ENCODE assay signal across 25 mouse cellular contexts in the genomic region with DNA sequence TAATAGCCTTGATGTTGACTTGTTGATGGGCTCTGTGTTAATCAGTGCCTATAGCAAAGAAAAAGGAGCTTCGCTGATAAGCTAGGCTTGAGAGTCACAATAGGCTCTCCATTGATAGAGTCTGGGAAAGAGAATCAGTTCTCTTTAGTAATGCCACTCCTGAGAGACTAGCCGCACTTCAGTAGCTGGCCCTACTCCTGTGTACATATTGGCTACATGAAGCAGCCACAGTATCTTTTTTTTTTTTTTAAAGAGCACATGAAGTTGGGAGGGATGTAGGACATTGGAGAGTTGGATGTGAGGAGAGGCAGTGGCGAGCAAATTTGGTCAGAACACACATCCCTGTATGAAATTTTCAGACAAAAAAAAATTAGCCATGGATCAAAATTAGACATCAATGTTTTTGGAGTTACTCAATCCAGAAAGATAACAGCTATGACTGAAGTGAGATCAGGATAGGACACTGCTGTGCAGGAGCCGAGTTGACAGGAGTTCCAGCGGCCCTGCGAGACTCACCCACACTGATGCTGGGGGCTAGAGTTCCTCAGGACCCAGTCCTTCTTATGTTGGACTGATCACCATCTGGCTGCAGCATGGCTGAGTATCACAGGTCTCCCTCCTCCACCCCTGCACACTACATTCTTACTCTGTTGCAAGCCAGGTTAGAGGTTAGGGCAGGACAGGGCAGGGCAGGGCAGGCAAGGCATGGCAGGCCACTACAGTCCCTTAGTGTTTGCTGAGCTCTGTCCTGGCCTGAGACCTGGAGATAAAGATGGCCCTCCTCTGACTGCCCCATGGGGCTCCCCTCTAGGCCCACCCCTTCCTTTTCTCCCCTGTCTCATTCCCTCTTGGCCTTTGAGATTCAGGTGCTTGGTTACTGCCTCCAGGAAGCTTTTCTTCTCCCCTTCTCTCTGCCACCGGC. TPM values are rescaled to one million over a fixed set of nuclear protein-coding genes. Genes with fewer than 3 reads are reported as not detected.
DNase-seq lines count a peak whose midpoint lies in the region; ATAC-seq and TF ChIP-seq lines count a peak whose summit lies in the region.
"Had no signal": no experiment of that assay in that cellular context is flagged by ENCODE, and none has a peak within 500 bp of the region (broad histone marks: within the 10 kb centered on the region; RNA-seq: fewer than 3 reads in every experiment).

No protein-coding gene starts in this region.

- H3K9ac ChIP-seq in liver, embryonic 13.5 days, result peak overlapping the region; percentile 52
- H3K9ac ChIP-seq in lung, embryonic 15.5 days, result no peak overlapping the region
- H3K9ac ChIP-seq: heart, embryonic 13.5 days; midbrain, embryonic 15.5 days had no signal

- TF ChIP-seq CTCF in lung, adult 2 months (IDR thresholded peaks at IDR 0.05; ENCODE audit: insufficient read depth, low read length), result no peak

- TF ChIP-seq POLR2A in lung, adult 2 months (IDR thresholded peaks at IDR 0.05; ENCODE audit: borderline replicate concordance, extremely low read depth, low read depth, low read length), result no peak

- peak overlapping the region; percentile 48 for H3K4me2 ChIP-seq in liver, embryonic 13.5 days
- no peak overlapping the region for H3K4me2 ChIP-seq in lung, embryonic 15.5 days
- H3K4me2 ChIP-seq: heart, embryonic 13.5 days; midbrain, embryonic 15.5 days had no signal

- no peaks in the 10 kb centered on the region for H3K36me3 ChIP-seq in liver, embryonic 13.5 days
- H3K36me3 ChIP-seq in lung, embryonic 15.5 days, result no peaks in the 10 kb centered on the region
- H3K36me3 ChIP-seq: embryonic facial prominence, embryonic 10.5 days; G1E; heart, embryonic 13.5 days; midbrain, embryonic 15.5 days had no signal

- H3K9me3 ChIP-seq in liver, embryonic 13.5 days (replicated peaks), result no peaks in the 10 kb centered on the region
- H3K9me3 ChIP-seq in lung, embryonic 15.5 days, result no peaks in the 10 kb centered on the region
- H3K9me3 ChIP-seq: embryonic facial prominence, embryonic 10.5 days; heart, embryonic 13.5 days; midbrain, embryonic 15.5 days had no signal

- DNase-seq in lung, adult 18-20 months, result peak; percentile 42 to 57
- DNase-seq in lung, adult 2 months, result no peak
- no peak for DNase-seq in liver, embryonic 13.5 days
- no peak for DNase-seq in layer of hippocampus, postnatal 14 days (ENCODE audit: low spot score in 2 of 2)
- DNase-seq in cerebellum, adult 11-12 months, result no peak
- no peak for DNase-seq in B cell, adult 2 months
- DNase-seq: cerebellum, adult 11 months; cerebellum, postnatal 36 days; kidney, adult 9 months; layer of hippocampus, postnatal 36 days; thymus, adult 2 months had no signal

- H3K27me3 ChIP-seq in liver, embryonic 13.5 days, result no peaks in the 10 kb centered on the region
- H3K27me3 ChIP-seq in lung, embryonic 15.5 days, result no peaks in the 10 kb centered on the region
- H3K27me3 ChIP-seq: heart, embryonic 13.5 days; midbrain, embryonic 15.5 days had no signal

- 67% methylated on average over 7 of the region's 7 CpGs for WGBS in lung, adult 2 months
- whole genome bisulfite sequencing in liver, embryonic 13.5 days (ENCODE audit: insufficient replicate concordance), result 68% methylated on average over 7 of the region's 7 CpGs
- 46% methylated on average over 7 of the region's 7 CpGs for WGBS in lung, embryonic 15.5 days

- no peak overlapping the region for H3K4me3 ChIP-seq in lung, adult 2 months (replicated peaks; ENCODE audit: extremely low read depth, low read depth, low read length)
- H3K4me3 ChIP-seq in liver, embryonic 13.5 days (replicated peaks), result peak overlapping the region; percentile 47
- no peak overlapping the region for H3K4me3 ChIP-seq in lung, embryonic 15.5 days
- H3K4me3 ChIP-seq: embryonic facial prominence, embryonic 10.5 days; heart, embryonic 13.5 days; midbrain, embryonic 15.5 days had no signal

- no peaks in the 10 kb centered on the region; the same call in 1 of the 2 replicates for H3K4me1 ChIP-seq in lung, adult 2 months (ENCODE audit: control insufficient read depth, insufficient read depth, low read length)
- peaks cover 3% of the 10 kb centered on the region; the same call in 1 of the 2 replicates for H3K4me1 ChIP-seq in liver, embryonic 13.5 days (replicated peaks)
- peaks cover 6% of the 10 kb centered on the region; the same call in 1 of the 2 replicates for H3K4me1 ChIP-seq in lung, embryonic 15.5 days
- H3K4me1 ChIP-seq: embryonic facial prominence, embryonic 10.5 days; heart, embryonic 13.5 days; midbrain, embryonic 15.5 days had no signal

- peak; percentile 64 for ATAC-seq in liver, embryonic 13.5 days (ENCODE audit: low read depth)
- ATAC-seq in lung, embryonic 15.5 days (ENCODE audit: borderline replicate concordance, extremely low read depth, low FRiP score, low TSS enrichment), result peak; percentile 31
- ATAC-seq: CD4-positive, CD25-positive, alpha-beta regulatory T cell, adult 4 months; forebrain, embryonic 16.5 days; midbrain, embryonic 15.5 days had no signal

- H3K27ac ChIP-seq in liver, embryonic 13.5 days, result peak overlapping the region; percentile 73
- H3K27ac ChIP-seq in lung, embryonic 15.5 days, result no peak overlapping the region
- H3K27ac ChIP-seq: embryonic facial prominence, embryonic 10.5 days; heart, embryonic 13.5 days; midbrain, embryonic 15.5 days had no signal

RNA-seq across cellular contexts. Expression of a gene that starts 1.6 kb away (rescaled TPM):
- polyA plus RNA-seq in lung, adult 2 months (2012; rRNA removed), result 0.07 TPM in 1 of 2 replicates, not detected in the other
- 1,289 and 1,494 TPM in 2 replicates for polyA plus RNA-seq in liver, embryonic 13.5 days (2015; fragmentation: Nextera tagmentation; extraction: Ambion mirVana)
- polyA plus RNA-seq in lung, embryonic 15.5 days (2015; fragmentation: Nextera tagmentation; extraction: Ambion mirVana), result 1.4 and 10.7 TPM in 2 replicates
- total RNA-seq in layer of hippocampus, postnatal 14 days (2021), result not detected
- total RNA-seq: G1E; gastrocnemius, adult 18-20 months; hematopoietic stem cell, adult 5-6 weeks; layer of hippocampus, postnatal 36 days; left cerebral cortex, postnatal 36 days had no signal
- polyA plus RNA-seq: CD4-positive, CD25-positive, alpha-beta regulatory T cell, adult 4 months; embryonic facial prominence, embryonic 10.5 days; forebrain, embryonic 16.5 days; G1E; large intestine, adult 2 months; midbrain, embryonic 15.5 days; small intestine, adult 2 months; thymus, adult 2 months had no signal

RNA-seq across cellular contexts. Expression of a gene that starts 20.6 kb away (rescaled TPM):
- not detected in 2 replicates for polyA plus RNA-seq in lung, adult 2 months (2012; rRNA removed)
- 0.08 and 0.10 TPM in 2 replicates for polyA plus RNA-seq in liver, embryonic 13.5 days (2015; fragmentation: Nextera tagmentation; extraction: Ambion mirVana)
- polyA plus RNA-seq in lung, embryonic 15.5 days (2015; fragmentation: Nextera tagmentation; extraction: Ambion mirVana), result not detected in 2 replicates
- total RNA-seq in layer of hippocampus, postnatal 14 days (2021), result not detected
- total RNA-seq: G1E; gastrocnemius, adult 18-20 months; hematopoietic stem cell, adult 5-6 weeks; layer of hippocampus, postnatal 36 days; left cerebral cortex, postnatal 36 days had no signal
- polyA plus RNA-seq: brain, embryonic 14.5 days; CD4-positive, CD25-positive, alpha-beta regulatory T cell, adult 4 months; embryonic facial prominence, embryonic 10.5 days; forebrain, embryonic 16.5 days; G1E; heart, embryonic 13.5 days; midbrain, embryonic 15.5 days; small intestine, adult 2 months; thymus, adult 2 months had no signal

RNA-seq across cellular contexts. Expression of a gene that starts 24.1 kb away (rescaled TPM):
- polyA plus RNA-seq in lung, adult 2 months (2012; rRNA removed), result 0.10 and 0.22 TPM in 2 replicates
- 31.6 and 35.6 TPM in 2 replicates for polyA plus RNA-seq in liver, embryonic 13.5 days (2015; fragmentation: Nextera tagmentation; extraction: Ambion mirVana)
- 0.19 and 0.24 TPM in 2 replicates for polyA plus RNA-seq in lung, embryonic 15.5 days (2015; fragmentation: Nextera tagmentation; extraction: Ambion mirVana)
- under 1 TPM in 1 of 2 experiments, not detected in 1; 0.09 TPM for total RNA-seq in layer of hippocampus, postnatal 14 days (2021)
- total RNA-seq: hematopoietic stem cell, adult 5-6 weeks; layer of hippocampus, postnatal 36 days; left cerebral cortex, postnatal 36 days had no signal
- polyA plus RNA-seq: brain, embryonic 14.5 days; CD4-positive, CD25-positive, alpha-beta regulatory T cell, adult 4 months; embryonic facial prominence, embryonic 10.5 days; G1E; gonadal fat pad, adult 2 months; small intestine, adult 2 months had no signal

RNA-seq across cellular contexts. Expression of a gene that starts 39.9 kb away (rescaled TPM):
- not detected in 2 replicates for polyA plus RNA-seq in lung, adult 2 months (2012; rRNA removed)
- polyA plus RNA-seq in liver, embryonic 13.5 days (2015; fragmentation: Nextera tagmentation; extraction: Ambion mirVana), result 0.07 and 0.12 TPM in 2 replicates
- polyA plus RNA-seq in lung, embryonic 15.5 days (2015; fragmentation: Nextera tagmentation; extraction: Ambion mirVana), result not detected in 2 replicates
- not detected for total RNA-seq in layer of hippocampus, postnatal 14 days (2021)
- total RNA-seq: gastrocnemius, adult 18-20 months; hematopoietic stem cell, adult 5-6 weeks; layer of hippocampus, postnatal 36 days; left cerebral cortex, postnatal 36 days had no signal
- polyA plus RNA-seq: brain, embryonic 14.5 days; CD4-positive, CD25-positive, alpha-beta regulatory T cell, adult 4 months; embryonic facial prominence, embryonic 10.5 days; forebrain, embryonic 16.5 days; G1E; heart, embryonic 13.5 days; midbrain, embryonic 15.5 days had no signal

Comparison
In these comparisons a context has a peak if more than half of its experiments do, and no peak if none do; other contexts are left out.
1. DNase-seq: peak in lung, adult 18-20 months (2 of 2); none in lung, adult 2 months (single experiment), liver, embryonic 13.5 days (single experiment), layer of hippocampus, postnatal 14 days (0 of 2), cerebellum, adult 11-12 months (single experiment) and B cell, adult 2 months (0 of 2).
2. RNA of a gene that starts 1.6 kb away (polyA plus RNA-seq): 1,289 to 1,494 TPM in liver, embryonic 13.5 days; 1.4 to 10.7 TPM in lung, embryonic 15.5 days and 0.07 TPM in lung, adult 2 months; every median in the first group is over 100 times any median in the second.
3. RNA of a gene that starts 24.1 kb away (polyA plus RNA-seq): 31.6 to 35.6 TPM in liver, embryonic 13.5 days; 0.19 to 0.24 TPM in lung, embryonic 15.5 days and 0.10 to 0.22 TPM in lung, adult 2 months; every median in the first group is over 10 times any median in the second.